Mouse (Mus musculus): ENCODE results near the gene Glcci1.

GRCm38 (mm10) chr6:8631362-8631761 lies 122.0 kb downstream of the Glcci1 start:
- no peak for TF ChIP-seq TCF3 (IDR thresholded peaks at IDR 0.05; ENCODE audit: insufficient read length, low read depth)
- no peak for TF ChIP-seq POLR2AphosphoS2 (IDR thresholded peaks at IDR 0.05; ENCODE audit: insufficient read length, low read depth)
- no peak for TF ChIP-seq POLR2A (IDR thresholded peaks at IDR 0.05; ENCODE audit: insufficient read length, low read depth)
- no peak for TF ChIP-seq SRF (IDR thresholded peaks at IDR 0.05; ENCODE audit: control insufficient read depth, insufficient read length, low read depth)
